Mouse (Mus musculus) adrenal gland, adult (tissue): ENCODE data around the gene Polr2b.

Source experiments
- DNase-seq, 2 experiments: peaks; one replicate each; pipeline ENCODE4 v3.0.0; 2022 to 2023; ENCODE audit warnings: low spot score in 1 of 2; ENCODE audit not compliant: inconsistent age in 2 of 2

The Polr2b gene

DNA sequence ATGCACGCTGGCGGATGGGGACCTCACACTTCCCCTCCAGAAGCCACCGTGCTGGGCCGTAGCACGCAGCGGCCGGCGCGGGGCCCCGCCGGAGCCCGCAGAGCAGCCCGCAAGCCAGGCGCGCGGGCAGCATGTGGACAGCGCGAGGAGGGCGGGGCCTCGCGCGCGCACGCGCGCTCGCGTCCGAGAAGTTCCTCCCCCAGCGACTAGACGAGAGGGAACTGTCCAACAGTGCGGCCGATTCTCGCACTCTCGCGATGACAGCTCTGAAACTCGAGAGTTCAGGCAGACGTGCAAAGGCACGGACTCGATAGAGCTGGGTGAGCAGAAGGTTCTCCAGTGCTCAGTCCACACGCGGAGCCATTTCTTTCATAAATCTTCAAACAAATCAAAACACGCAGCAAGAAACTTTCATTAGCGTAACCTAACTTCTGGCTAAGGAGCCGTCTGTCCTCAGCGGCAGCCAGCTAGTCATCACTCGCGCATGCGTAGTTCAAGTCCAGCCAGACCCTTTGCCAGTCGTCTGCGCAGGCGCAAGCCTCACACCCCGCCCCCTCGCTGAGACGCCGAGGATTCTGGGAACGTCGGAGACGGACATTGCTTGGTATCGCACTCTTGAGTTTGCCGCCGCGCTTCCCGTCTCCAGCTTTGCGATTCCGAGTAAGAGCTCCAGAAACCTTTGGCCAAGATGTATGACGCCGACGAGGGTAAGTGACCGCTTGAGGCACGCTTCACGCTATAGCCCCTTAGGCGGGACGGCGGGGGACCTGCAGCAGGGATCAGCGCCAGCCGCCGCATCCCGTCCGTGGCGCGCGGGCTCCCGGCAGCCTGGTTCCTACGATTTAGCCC lies at the start of gene Polr2b, which contains the start of gene Noa1:
Gene Polr2b (plus strand): TSS at position 224 of the 849 bp plus-strand sequence.
Gene Noa1 (minus strand): TSS at position 161 of the 849 bp plus-strand sequence.
- DNase-seq = peak; percentile 98 to 99

DNA sequence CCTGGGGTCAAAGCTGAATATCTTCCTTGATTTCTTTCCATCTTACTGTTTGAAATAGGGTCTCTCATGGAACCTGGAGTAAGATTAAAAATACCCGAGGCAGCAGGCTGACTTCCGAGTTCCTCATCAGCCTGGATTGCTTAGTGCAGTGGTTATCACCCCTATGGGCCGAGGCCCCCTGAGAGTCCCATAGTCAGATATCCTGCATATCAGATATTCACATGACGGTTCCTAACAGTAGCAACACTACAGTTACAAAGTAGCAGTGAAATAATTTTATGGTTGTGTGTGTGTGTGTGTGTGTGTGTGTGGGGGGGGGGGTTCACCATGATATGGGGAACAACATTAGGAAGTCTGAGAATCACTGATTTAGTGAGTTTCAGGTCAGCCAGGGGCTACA lies 48.8 kb upstream of the Polr2b start:
- no peak for DNase-seq

DNA sequence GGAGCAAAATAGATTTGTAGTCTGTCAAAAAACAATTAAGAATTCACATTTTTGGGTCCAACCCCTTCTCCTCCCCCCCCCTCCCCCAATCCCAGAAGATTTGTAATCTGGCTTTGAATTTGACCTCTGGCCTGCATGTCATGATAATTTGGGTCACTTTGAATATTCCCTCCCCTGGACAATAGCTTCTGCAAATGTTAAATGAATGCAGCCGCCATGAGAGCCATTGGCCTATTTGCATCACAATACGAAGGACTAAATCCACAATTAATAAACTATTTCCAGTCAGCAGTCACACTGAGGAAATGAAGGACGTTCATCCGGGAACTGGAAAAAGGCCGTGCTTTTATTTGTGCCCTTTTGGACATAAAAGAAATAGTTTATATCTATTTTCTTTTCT lies 47.8 kb upstream of the Polr2b start:
- no peak for DNase-seq

DNA sequence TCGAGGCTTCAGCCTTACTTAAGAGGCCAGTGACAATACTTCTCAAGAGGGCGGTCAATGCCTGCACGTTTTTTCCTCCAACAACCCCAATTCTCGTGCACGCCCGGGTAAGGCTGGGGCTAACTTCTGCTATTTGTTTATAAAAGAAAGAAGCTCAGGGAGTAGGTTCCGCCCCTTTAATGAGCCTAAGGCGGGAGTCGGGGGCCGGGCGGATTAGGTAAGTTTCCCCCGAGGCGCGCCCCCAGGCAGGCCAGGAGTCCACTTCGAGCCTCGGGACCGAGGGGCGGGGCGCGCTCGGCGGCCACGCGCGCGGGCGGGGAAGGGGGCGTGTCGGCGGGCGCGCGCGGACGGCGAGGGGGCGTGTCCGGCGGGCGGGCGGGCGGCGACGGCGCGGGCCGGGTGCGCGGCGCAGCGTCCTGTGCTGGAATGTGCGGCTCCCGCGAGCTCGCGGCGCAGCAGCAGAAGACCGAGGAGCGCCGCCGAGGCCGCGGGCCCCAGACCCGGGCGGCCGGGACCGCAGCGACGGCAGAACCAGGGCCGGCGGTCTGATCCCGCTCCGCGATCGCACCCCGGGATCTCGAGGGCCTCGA lies 44.8 kb upstream of the Polr2b start, which contains the start of gene Rest:
Gene Rest (plus strand): TSS at position 411 of the 590 bp plus-strand sequence.
- DNase-seq = peak; percentile 85 to 95

DNA sequence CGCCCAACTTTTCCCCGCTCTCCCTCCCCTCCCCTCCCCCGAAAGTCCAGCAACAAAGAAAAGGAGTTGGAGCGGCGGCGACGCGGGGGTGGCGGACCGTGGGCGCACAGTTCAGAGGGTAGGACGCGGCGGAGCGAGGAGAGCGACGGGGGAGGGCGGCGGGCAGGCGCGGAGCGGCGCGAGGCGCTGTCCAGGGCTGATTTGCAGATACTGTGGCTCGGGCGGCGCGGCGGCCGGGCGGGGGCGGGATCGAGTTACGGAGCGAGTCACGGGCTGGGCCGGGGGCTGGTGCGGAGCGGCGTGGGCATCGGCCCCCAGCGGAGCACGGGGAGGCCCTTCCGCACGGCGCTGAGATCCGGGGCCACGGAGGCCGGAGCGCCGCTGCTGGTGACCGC lies 44.3 kb upstream of the Polr2b start:
- DNase-seq = peak; percentile 83 to 92

DNA sequence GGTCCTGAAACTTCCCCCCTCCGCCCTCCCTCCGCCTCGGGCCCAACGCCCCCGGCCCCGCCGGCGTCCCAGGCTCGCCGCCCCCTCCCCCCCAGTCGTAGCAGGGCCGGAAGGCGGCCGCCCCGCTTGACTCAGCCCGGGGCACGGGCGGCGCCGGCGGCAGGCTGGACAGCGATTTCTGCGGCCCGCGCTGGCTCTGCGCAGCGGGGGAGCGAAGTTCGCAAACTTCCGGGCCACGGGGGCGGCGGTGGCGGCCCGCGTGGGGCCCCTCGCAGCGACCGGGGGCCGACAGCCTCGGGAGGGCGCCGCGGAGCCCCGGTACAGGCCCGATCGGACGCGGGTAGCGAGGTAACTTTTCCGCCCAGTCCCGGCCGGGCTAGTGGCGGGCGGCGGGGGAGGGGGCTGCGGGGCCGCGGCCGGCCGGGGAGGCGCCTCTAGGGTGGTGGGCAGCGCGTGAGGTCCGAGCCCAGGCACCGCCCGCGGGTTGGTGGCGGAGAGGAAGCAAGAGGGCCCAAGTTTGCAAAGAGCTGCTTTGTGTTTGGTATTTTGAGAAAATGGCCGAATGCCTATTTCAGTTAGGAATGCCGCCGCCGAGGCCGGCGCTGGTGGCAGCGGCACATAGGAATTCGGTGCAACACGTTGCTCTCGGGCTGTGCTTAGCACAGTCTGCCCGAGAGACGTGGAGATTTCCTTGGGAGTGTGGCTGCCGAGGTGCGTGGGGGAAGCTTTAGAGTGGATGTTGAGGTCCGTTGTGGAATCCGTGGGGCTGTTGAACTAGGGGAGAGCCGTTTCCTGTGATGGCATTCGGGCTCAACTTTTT lies 43.7 kb upstream of the Polr2b start:
- DNase-seq = peak; percentile 70 to 89

DNA sequence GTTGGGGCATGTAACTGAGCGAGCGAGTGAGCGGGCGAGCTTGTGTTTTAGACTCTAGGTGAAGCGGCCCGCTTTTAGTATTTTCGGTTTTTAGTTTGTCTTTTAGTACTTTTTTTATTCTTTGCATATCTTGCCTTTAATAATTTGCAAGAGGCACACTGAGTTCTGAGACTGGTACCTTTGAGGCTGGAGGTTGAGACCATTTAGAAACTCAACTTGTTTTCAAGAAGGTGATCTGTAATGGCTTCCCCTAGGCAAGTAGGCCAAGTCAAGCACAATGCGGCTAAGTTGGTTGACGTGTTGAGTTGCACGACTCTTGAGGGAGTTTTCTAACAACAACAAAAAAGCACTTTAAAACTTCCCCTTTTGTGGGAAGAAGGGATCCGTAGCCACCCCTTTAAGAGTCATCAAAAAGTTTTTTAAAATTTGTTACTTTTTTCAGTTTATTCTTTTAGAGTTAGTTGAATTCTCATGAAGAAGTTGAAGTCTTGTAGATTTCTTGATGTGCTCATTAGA lies 43.0 kb upstream of the Polr2b start:
- no peak for DNase-seq

DNA sequence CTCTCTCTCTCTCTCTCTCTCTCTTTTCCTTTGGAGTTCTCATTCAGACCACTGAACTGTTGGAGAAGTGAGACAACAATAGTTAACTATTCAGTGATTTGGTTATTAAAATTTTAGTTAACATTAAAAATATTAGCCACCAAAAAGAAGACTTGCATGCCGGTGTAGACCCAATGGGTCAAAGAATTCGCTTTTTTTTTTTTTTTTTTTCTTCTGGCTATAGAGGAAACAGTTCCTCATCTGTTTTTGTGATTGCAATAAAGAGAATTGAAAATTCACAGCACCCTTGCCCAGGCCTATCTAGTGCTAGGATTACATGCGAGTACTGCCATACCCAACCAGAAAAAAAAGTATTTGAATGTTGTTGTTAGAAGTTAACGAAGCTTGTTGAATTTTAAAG lies 42.5 kb upstream of the Polr2b start:
- no peak for DNase-seq

DNA sequence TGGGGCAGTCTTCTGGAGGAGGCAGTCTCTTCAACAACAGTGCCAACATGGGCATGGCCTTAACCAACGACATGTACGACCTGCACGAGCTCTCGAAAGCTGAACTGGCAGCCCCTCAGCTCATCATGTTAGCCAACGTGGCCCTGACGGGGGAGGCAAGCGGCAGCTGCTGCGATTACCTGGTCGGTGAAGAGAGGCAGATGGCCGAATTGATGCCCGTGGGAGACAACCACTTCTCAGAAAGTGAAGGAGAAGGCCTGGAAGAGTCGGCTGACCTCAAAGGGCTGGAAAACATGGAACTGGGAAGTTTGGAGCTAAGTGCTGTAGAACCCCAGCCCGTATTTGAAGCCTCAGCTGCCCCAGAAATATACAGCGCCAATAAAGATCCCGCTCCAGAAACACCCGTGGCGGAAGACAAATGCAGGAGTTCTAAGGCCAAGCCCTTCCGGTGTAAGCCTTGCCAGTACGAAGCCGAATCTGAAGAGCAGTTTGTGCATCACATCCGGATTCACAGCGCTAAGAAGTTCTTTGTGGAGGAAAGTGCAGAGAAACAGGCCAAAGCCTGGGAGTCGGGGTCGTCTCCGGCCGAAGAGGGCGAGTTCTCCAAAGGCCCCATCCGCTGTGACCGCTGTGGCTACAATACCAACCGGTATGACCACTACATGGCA lies 41.9 kb upstream of the Polr2b start:
- peak; percentile 15 to 38 for DNase-seq

DNA sequence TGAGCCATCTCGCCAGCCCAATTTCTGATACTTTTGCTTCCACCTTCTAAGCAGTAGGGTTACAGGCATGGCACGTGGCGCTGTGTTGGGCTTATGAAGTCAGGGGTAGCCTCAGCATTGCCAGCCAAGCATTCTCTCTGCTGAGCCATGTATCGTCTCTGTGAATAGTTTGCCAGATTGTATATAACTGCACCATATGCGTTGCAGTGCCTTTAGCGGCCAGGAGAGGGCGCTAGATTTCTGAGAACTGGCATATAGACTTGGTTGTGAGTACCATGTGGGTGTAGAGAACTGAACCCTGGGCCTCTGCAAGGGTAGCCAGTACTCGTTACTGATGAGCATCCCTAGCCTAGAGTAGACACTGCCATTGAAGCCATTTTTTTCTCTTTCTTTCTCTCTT lies 40.5 kb upstream of the Polr2b start:
- no peak for DNase-seq

DNA sequence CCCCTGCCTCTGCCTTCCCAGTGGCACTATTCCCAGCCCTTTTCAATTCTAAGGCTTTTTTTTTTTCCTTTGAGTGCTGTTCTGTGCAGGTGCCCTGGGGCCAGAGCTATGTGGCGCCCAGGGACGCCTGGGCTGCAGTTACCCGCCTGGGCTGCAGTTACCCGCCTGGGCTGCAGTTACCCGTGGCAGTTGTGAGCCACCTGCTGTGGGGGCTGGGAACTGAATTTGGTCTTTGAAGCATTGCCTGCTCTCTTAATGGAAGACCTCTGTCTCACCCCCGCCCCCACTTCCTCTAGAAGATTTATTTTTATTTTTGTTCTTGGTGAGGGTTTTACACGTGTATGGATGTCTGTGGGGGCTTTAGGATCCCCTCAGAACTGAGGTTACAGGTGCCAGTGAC lies 36.8 kb upstream of the Polr2b start:
- no peak for DNase-seq

DNA sequence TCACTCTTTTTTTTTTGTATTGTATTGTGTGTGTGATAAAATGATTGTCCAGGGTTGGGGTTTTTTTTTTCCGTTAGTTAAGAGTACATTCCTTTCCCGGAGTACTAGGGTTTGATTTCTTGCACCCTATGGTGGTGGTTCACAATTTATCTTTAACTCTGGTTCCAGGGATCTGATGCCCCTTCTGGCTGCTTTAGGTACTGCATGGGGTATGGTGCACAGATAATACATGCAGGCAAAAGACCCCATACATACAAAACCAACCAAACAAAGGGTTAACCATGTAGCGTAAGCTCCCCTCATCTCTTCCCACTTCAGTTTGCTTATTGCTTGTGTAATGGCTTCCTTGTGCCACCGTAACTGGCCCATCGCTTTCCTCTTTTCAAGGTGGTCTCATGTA lies 34.0 kb upstream of the Polr2b start:
- DNase-seq = peak in 1 of 2 experiments; percentile 67

DNA sequence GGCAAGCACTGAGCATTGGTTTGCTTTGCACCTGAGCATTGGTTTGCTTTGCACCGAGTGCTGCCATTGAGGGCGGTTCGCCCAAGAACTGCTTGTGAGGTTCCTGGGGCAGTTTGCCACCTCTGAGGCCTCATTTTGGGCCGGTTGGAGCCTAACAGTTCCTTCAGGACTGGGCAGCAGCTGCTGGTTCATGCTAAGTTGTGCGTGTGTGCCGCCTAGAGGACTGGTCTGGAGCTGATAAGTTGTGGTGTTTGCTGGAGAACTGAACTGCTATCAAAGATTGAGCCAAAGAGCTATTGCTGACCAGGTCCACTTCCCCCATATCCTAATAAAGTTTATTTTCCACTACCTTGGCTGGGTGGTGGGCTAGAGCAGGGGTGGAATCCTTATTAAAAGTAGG lies 32.7 kb upstream of the Polr2b start:
- DNase-seq = no peak

DNA sequence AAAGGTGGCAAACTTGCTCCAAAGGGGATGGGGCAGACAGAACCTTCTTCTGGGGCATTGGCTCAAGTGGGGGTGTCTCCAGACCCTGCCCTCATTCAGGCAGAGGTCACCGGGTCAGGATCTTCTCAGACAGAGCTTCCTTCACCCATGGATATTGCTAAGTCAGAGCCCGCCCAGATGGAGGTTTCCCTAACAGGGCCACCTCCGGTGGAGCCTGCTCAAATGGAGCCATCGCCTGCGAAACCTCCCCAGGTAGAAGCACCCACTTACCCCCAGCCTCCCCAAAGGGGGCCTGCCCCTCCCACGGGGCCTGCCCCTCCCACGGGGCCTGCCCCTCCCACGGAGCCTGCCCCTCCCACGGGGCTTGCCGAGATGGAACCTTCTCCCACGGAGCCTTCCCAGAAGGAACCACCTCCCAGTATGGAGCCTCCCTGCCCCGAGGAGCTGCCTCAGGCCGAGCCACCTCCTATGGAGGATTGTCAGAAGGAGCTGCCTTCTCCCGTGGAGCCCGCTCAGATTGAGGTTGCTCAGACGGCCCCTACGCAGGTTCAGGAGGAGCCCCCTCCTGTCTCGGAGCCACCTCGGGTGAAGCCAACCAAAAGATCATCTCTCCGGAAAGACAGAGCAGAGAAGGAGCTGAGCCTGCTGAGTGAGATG lies 28.3 kb upstream of the Polr2b start:
- no peak for DNase-seq

DNA sequence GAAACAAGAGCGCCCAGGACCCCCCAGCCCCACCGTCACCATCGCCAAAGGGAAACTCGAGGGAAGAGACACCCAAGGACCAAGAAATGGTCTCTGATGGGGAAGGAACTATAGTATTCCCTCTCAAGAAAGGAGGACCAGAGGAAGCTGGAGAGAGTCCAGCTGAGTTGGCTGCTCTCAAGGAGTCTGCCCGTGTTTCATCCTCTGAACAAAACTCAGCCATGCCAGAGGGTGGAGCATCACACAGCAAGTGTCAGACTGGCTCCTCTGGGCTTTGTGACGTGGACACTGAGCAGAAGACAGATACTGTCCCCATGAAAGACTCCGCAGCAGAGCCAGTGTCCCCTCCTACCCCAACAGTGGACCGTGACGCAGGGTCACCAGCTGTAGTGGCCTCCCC lies 27.7 kb upstream of the Polr2b start:
- DNase-seq = no peak

DNA sequence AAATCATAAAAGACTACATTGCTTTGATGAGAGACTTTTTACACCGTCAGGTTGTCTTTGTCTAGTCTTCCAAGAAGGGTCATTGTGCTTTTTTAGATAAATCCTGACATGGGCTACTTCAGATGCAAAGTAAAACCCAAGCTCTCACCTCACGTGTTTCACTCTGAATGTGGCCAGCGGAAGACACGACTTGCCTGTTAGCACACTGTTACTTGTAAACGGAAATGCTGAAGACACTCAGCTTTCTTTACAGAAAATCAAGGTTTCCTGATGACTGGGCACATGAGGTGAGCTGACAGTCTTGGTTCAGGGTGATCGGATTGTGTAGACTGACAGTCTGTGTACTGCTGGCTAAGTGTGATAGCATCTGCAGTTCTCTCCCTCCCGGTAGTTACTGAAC lies 24.3 kb upstream of the Polr2b start:
- DNase-seq = no peak

DNA sequence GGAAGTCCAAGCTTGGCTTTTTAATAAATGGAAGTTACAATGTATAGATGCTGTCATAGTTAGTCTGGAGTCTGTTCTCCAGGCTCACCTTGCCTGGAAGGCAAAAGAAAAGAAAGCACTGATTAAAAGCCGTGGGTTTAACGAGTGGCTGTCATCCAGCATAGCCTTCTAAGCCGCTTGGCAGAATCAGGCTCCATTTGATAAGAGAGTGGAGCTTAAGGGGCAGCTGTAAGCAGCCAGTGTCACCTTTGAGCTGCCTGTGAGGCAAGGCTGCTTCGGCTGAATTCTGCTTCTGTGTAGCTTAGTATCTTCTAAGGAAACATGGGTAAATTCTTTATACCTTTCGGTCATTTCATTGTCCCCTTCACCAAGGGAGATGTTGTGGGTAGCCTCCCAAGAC lies 23.0 kb upstream of the Polr2b start:
- DNase-seq = no peak

DNA sequence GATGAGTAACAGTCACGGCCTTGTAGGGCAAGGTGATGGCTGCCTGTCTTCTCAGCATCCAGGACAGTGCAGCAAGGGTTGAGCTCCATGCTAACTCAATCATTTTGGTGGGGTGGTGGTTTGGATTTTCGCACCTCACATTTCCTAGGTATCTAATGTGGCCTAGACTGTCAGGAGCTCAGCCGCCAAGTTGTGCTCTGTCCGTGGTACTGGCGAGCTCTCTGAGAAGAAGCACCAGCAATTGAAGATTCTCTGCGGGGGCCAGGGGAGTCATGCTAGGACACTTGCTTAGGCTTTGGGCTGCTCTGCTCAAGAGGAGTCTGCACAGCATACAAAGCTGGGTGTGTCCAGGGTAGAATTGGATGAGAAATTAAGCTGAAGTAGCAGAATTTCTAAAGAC lies 22.0 kb upstream of the Polr2b start:
- no peak for DNase-seq

DNA sequence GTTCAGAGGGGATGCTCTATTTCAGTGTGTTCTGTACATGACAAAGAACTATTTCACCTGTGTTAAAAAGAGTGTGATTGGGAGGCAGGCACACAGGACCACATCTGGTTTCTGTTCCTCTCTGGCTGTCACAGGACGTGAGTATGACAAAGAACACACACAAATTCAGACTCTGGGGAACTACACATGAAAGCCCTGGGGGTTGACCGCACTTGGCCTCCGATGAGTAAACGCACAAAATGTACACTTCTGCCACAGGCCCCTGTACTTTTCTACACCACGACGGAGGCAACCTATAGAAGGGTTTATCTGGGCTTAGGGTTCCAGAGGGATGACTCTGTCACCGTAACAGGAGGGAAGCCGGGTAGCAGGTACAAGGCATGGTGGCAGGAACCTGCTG lies 20.3 kb upstream of the Polr2b start:
- DNase-seq = no peak

DNA sequence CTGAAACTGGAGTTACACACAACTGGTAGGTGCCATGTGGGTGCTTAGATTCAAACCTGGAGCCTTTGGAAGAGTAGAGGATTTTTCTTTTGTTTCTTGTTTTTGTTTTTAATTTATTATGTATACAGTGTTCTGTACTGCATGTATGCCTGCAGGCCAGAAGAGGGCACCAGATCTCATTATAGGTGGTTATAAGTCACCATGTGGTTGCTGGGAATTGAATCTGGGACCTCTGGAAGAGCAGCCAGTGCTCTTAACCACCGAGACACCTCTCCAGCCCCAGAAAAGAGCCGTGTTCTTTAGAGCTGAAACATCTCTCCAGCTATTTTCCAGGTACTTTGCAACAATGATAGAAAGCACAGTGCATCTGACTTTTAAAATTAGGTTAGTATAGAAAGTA lies 19.3 kb upstream of the Polr2b start:
- DNase-seq = no peak
